Mouse (Mus musculus) CD4-positive, CD25-positive, alpha-beta regulatory T cell, adult 9 weeks (primary cell): ENCODE results near the gene Ifrd1. TPM values are rescaled to one million over a fixed set of nuclear protein-coding genes. Genes with fewer than 3 reads are reported as not detected.

Experiments
- polyA plus RNA-seq: library from polyadenylated mRNA; unstranded; fragments of 100-300 nt; shearing (Covaris generic); gene quantifications from one replicate; pipeline ENCODE4 v1.2.1, GENCODE M21; 2017

Ifrd1 gene
- 58.3 TPM for polyA plus RNA-seq

GRCm38 (mm10) chr12:40248454-40249180 lies at the start of gene Ifrd1:
Ifrd1 (minus strand) TSS chr12:40248504.

GRCm38 (mm10) chr12:40199302-40199701 lies 49.0 kb downstream of the Ifrd1 start, which contains the start of gene Lsmem1:
Lsmem1 (minus strand) TSS chr12:40199490.

Other genes with a start within 250 kb of the Ifrd1 start
- gene Arl4a, start 210.5 kb downstream of the Ifrd1 start, polyA plus RNA-seq, result 50.3 TPM
- gene Scin, start 114.3 kb downstream of the Ifrd1 start, polyA plus RNA-seq, result 0.87 TPM
- 0.25 TPM for gene Lsmem1, start 49.0 kb downstream of the Ifrd1 start, polyA plus RNA-seq
- 43.4 TPM for gene Zfp277, start 197.4 kb upstream of the Ifrd1 start, polyA plus RNA-seq
- gene Dock4, start 197.4 kb upstream of the Ifrd1 start, polyA plus RNA-seq, result 1.2 TPM